Mouse (Mus musculus) cerebellum, postnatal 14 days (tissue): ENCODE measurements at regions not wholly inside any gene's neighbourhood (a gene's known extent, or its start where the extent isn't known, plus 50 kb on each side); places are given as distances from the start of the nearest gene placed in this dataset.

Experiments
- DNase-seq, 2 experiments: peaks; one replicate each; pipeline ENCODE4 v3.0.0; 2021; ENCODE audit warnings: mixed read lengths in 2 of 2

- DNase-seq = no peak
Measured at GRCm38 (mm10) chr4:29604322-29604721, 791.4 kb downstream of the Epha7 start.

GRCm38 (mm10) chr4:29617910-29618309 is 805.0 kb downstream of the Epha7 start:
- DNase-seq = no peak

DNA sequence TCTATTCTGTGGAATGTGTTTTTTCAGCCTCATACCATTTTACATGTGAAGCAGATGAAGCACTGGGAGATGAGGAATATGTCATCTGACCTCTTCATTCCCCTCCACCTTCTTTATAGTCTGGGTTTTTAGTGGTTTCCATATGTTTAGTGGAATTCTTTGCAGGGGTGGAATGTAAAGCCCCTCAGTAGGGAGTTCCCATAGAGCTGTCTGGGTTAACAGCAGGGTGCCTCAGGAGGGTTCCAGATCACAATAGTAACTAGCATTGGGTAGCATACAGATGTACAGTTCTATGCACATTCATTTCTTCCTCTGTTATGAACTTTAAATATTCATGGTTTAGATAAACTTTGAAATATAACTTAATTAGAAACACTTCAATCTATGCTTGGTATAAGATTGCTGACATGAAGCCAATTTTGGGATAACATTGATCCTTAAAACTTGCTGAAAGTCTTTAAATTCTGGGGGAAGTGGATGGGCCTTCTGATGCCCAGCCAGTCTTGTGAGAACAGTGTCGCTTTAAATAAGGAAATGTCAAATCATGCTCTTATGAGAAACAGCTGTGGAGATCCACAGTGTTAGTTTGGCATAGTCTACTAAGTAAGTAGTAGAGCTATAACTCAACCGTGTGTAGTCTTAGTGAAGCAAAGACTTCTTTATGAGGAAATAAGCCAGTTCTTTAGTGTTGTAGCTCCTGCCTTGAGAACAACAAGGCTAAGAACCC is 832.1 kb downstream of the Epha7 start:
- no peak for DNase-seq

DNA sequence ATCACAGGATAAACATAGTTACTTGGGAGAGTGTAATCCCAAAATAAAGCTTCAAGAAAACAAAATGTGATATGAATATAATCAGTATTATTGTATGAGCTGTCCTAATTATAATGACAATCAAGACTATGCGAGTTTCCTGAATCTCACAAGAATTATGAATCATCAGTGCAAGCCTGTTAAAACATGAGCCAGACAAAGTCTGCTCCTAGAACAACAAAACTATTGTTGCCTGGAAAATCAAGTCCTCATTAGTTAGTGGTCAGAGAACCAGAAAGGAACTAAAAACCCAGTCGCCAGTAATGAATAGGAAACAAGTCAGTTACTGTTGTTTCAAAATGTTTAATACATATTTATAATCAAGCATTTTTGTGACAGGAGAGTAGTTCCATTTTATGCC is 841.0 kb downstream of the Epha7 start:
- no peak for DNase-seq

- no peak for DNase-seq
Measured at GRCm38 (mm10) chr4:29655606-29656005, 842.7 kb downstream of the Epha7 start.

DNA sequence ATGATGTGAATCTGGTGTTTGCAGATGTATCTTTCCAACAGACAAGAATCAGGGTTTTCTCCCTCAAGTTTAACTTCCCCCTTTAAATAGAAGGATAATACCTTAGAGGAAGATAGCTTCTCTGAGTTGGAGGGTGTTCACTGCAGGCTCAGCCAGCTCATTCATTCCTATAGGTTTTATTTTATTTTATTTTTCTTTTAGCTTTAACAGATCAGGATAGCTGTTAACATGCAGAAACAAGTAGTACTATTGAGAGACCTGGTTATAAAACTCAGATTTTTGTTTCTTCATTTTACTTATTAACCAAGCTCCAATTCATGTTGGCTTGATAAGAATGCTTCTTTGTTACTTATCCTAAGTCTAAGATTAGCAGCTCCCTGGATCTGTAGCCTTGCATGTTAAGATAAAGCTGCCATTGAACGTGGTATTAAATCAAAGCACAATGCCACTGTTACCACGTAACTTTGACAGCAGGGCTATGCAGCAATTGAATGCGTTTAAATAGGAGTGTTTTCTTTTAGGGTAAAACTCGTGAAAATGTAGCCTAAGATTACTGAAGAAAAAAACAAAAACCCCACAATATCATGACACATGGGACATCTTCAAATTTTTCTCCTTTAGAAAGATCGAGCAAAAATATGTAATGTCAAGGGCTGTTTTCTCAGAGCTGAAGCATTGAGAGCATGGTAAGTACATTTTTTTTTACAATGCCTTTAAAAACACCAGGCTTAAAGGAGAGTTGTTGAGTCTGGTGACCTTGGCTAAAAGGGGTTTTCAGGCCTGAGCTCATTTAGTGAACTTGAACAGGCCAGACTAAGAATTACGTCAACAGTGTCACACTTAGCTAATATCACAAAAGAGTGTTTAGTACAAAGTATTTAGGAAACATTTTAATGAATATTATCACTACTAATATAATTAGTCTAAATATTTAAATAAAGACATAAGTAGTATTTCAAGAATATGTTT is 848.5 kb downstream of the Epha7 start:
- DNase-seq = no peak

- peak; percentile 47 to 48 for DNase-seq
Measured at GRCm38 (mm10) chr4:29665561-29665960, 852.6 kb downstream of the Epha7 start.

DNA sequence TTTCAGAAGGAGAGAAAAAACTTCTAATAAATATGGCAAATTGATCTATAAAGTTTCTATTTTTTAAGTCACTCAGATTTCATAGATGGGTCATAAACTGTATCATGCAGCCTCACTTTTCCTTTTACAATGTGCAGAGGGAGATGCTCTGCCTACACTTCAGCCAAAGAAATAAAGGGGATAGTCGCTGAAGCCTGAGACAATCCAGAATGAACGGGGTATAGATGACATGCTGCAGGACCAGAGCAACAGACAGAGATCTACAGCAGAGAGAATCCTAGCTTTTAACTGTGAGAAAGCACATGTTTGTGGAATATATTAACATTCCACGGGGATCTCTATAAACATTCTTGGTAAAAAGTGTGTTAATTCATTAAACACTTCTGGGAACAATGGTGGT is 881.2 kb downstream of the Epha7 start:
- no peak for DNase-seq

- DNase-seq = no peak
Measured at GRCm38 (mm10) chr4:29732513-29732912, 919.6 kb downstream of the Epha7 start.

DNA sequence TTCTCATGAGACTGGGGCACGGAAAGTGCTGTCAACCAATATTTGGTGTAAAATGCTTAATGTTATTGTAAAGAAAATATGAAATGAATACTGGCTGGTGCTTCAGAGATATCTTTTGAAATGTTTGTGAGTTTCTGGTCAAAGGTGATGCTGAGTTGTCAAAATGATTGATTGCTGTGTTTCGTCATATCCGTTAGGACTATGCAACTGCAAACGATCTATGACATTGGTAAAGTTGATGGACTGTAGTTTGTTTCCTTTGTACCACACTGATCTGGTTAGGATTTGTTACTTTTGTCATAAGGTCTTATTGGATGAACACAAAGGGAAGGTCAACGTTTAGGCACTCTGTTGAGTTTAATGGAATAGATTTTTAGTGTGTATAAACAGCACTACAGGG is 929.1 kb downstream of the Epha7 start:
- DNase-seq = no peak

- no peak for DNase-seq
Measured at GRCm38 (mm10) chr4:29742746-29743145, 929.8 kb downstream of the Epha7 start.
